Mouse (Mus musculus) testis, adult 2 months (tissue): ENCODE measurements around the gene Ninj1. TPM values are rescaled to one million over a fixed set of nuclear protein-coding genes. Genes with fewer than 3 reads are reported as not detected.

ENCODE experiments used
- H3K27ac ChIP-seq: fragments of 200-500 bp; 2 replicates; pipeline ENCODE4 v1.5.1; 2012; ENCODE audit warnings: low read depth, low read length; ENCODE audit not compliant: control insufficient read depth, insufficient read depth
- H3K27me3 ChIP-seq: fragments of 200-500 bp; 2 replicates; pipeline ENCODE4 v1.6.1; 2012; ENCODE audit warnings: mild to moderate bottlenecking, low read length, moderate library complexity; ENCODE audit not compliant: control insufficient read depth, insufficient read depth
- H3K36me3 ChIP-seq: fragments of 200-500 bp; 2 replicates; pipeline ENCODE4 v1.6.1; 2012; ENCODE audit warnings: mild to moderate bottlenecking, low read length; ENCODE audit not compliant: control insufficient read depth, insufficient read depth
- H3K4me1 ChIP-seq: fragments of 200-500 bp; 2 replicates; pipeline ENCODE4 v1.6.1; 2012; ENCODE audit warnings: low read length; ENCODE audit not compliant: control insufficient read depth, insufficient read depth
- H3K4me3 ChIP-seq: fragments of 200-500 bp; 2 replicates; pipeline ENCODE4 v1.5.1; 2012; ENCODE audit warnings: low read depth, mild to moderate bottlenecking, low read length, moderate library complexity, mixed read lengths; ENCODE audit not compliant: control insufficient read depth
- CTCF ChIP-seq: fragments of 200-500 bp; IDR thresholded peaks from 2 replicates; pipeline ENCODE4 v1.5.1; 2012; ENCODE audit warnings: low read depth, mild to moderate bottlenecking, inconsistent platforms, low read length, moderate library complexity; ENCODE audit not compliant: control insufficient read depth, insufficient read depth, insufficient replicate concordance
- POLR2A ChIP-seq: fragments of 200-500 bp; IDR thresholded peaks from 2 replicates; pipeline ENCODE4 v1.6.1; 2012; ENCODE audit warnings: low read depth, mild to moderate bottlenecking, inconsistent platforms, low read length, moderate library complexity; ENCODE audit not compliant: control insufficient read depth
- polyA plus RNA-seq: library from polyadenylated mRNA; depleted of rRNA; stranded (reverse); fragments of >200 nt; gene quantifications from 2 replicates; pipeline ENCODE4 v1.2.3, GENCODE M21; 2012; rRNA removed

Ninj1 gene
- polyA plus RNA-seq = 30.9 and 41.5 TPM in 2 replicates

DNA sequence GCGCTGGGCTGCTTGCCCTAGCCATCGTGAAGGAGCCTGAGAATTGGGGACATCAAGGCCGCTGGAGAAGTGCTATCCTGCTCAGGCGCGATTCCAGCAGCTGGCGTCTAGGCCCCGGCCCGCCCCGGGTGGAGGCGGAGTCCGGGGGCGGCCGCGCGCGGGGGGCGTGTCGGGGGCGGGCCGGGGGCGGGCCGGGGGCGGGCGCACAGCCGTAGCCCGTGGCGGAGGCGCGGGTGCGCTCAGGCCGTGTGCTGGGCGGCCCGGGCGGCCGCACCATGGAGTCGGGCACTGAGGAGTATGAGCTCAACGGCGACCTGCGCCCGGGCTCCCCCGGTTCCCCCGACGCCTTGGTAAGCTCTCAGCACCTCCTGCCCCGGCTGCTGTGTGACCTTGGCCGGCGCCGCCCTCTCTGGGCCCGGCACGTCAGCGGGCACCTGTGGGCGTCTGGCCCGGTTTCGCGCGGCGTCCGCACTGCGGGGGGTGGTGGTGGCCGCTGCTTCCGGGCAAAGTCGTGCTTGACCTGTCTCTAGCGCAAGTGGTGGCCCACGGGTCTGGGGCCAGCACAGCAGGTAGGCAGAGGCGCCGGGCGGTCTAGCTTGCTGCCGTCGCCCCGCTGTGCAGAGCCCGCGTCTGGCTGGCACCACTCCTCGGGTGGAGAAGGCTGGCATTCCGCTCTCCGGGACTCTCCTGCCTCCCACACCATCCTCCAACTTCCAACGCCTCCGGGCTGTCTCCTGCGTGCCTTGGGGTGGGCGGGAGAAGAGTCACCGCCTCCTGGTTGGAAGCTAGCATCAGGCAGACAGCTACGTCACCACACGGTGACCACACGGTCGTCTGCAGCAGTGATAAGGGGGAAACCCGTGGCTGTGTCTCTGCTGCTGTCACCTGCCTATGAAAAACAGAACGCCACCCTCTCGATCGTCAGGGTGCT is at the start of gene Ninj1:
Ninj1 (plus strand) TSS at position 198 of the 931 bp plus-strand sequence.
- TF ChIP-seq CTCF (no peak), POLR2A (peak; percentile 80)
- no peaks in the 10 kb centered on the region for H3K36me3 ChIP-seq
- H3K27me3 ChIP-seq = no peaks in the 10 kb centered on the region
- H3K4me3 ChIP-seq = peak within 1 kb of the TSS; percentile 71
- peak within 1 kb of the TSS; percentile 67 for H3K27ac ChIP-seq
- H3K4me1 ChIP-seq = peaks cover 12% of the 10 kb centered on the region

DNA sequence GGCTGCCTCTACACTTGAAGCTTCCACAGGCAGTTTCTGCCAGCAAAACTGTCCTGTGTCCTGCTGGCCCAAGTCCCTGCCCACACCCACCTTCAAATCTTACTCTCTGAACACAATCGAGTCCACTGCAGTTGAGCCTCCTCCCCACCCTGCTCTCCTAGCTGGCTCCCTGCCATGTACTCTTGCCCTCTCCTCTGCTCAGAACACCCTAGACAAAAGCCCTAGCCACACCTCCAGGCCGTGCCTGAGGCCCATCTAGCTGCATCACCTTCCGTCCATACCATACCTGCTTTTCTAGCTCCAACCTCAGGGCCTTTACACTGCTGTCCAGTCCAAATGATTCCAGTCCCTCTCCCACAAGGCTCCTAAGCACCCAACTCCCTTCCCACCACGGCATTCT is 46.7 kb upstream of the Ninj1 start:
- no peaks in the 10 kb centered on the region for H3K4me1 ChIP-seq
- TF ChIP-seq POLR2A (no peak), CTCF (no peak)
- no peaks in the 10 kb centered on the region for H3K36me3 ChIP-seq
- H3K4me3 ChIP-seq = no peak overlapping the region
- no peak overlapping the region for H3K27ac ChIP-seq
- no peaks in the 10 kb centered on the region for H3K27me3 ChIP-seq

DNA sequence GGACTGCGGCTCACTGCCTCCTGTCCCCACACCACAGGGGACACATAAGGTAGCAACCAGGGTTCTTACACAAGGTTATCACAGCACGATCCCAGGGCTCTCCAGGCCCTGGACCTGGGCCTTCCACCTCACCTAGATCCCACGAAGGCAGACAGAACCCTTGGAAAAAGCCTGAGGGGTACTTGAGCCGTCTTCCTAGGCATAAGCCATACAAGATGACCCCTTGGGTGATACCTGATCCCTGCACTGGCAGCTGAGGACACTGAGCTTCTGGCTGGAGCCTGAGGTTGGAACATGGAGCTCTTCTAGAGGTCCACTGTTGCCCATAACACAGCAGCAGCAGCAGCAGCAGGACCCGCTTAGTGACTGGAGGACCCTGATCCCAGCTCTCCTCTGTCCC is 44.9 kb upstream of the Ninj1 start:
- no peak for TF ChIP-seq CTCF
- TF ChIP-seq POLR2A = no peak

DNA sequence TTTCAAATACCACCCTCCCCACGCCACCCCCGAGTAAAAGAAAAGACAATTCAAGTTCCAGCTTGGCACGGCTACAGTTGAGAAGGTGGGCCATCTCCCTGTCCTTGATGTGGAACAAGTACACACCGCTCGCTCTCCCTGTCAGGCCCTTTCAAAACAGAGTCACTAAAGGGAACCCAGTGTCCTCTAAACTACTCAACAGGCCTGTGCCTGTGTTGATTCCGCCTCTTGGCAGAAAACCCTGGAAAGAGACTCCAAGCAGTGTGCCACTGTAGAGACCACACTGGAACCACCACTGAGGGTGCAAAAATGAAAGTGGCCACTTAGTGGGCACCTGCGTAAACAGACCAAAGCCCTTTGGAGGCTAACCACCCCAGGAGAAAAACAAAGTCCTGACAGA is 44.0 kb upstream of the Ninj1 start:
- H3K27me3 ChIP-seq = no peaks in the 10 kb centered on the region; the same call in none of the 2 replicates
- H3K36me3 ChIP-seq = no peaks in the 10 kb centered on the region
- H3K4me1 ChIP-seq = peaks cover 22% of the 10 kb centered on the region
- H3K27ac ChIP-seq = no peak overlapping the region
- no peak overlapping the region for H3K4me3 ChIP-seq
- TF ChIP-seq POLR2A (no peak), CTCF (no peak)

More for the DNA sequence above, 44.9 kb upstream of the Ninj1 start:
- Histone ChIP-seq H3K27me3 (no peaks in the 10 kb centered on the region; the same call in 1 of the 2 replicates), H3K27ac (no peak overlapping the region), H3K4me3 (no peak overlapping the region), H3K36me3 (no peaks in the 10 kb centered on the region), H3K4me1 (peaks cover 13% of the 10 kb centered on the region)

DNA sequence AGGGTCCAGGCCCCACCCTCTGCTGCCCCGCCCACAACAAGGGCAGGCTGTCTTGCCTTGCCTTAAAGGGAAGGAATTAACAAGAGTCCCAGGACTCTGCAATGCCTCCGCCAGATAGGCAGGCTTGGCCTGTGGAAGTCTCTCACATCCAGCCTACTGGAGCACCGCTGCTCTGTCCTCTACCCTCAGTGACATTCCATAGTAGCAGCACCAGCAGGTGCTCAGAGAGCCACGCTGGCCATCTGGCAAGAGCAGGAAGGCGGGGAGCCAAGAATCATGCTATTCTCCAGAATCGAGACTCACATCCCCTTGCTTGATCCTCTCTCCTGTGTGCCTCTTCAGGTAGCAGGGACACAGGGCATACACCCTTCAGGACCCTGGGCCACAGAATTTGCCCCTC is 42.8 kb upstream of the Ninj1 start:
- H3K4me1 ChIP-seq = peaks cover 23% of the 10 kb centered on the region
- H3K27me3 ChIP-seq = no peaks in the 10 kb centered on the region; the same call in none of the 2 replicates
- H3K4me3 ChIP-seq = no peak overlapping the region
- no peak overlapping the region for H3K27ac ChIP-seq
- H3K36me3 ChIP-seq = no peaks in the 10 kb centered on the region
- no peak for TF ChIP-seq CTCF
- no peak for TF ChIP-seq POLR2A

DNA sequence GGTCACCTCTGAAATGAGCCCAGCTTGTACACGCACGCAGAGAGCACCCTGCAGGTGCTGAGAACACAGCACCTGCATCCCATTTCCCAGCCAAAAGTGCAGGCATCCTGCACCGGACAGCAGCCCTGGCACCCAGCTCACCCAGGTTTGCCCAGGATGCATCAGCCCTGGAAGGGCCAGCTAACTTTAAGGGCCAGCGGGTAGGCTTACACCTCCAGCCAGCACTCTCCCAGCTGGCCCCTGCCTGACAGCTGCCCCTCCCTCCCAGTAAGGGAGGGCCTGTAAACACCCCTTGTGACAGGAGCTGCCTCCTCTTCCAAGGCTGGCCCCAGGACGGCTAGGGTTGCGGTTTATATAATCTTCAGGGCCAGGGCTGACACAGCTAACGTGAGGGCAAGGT is 41.9 kb upstream of the Ninj1 start:
- TF ChIP-seq CTCF = no peak
- TF ChIP-seq POLR2A = no peak
- Histone ChIP-seq H3K27ac (no peak overlapping the region), H3K27me3 (no peaks in the 10 kb centered on the region; the same call in none of the 2 replicates), H3K4me1 (peaks cover 23% of the 10 kb centered on the region), H3K4me3 (no peak overlapping the region), H3K36me3 (no peaks in the 10 kb centered on the region)

DNA sequence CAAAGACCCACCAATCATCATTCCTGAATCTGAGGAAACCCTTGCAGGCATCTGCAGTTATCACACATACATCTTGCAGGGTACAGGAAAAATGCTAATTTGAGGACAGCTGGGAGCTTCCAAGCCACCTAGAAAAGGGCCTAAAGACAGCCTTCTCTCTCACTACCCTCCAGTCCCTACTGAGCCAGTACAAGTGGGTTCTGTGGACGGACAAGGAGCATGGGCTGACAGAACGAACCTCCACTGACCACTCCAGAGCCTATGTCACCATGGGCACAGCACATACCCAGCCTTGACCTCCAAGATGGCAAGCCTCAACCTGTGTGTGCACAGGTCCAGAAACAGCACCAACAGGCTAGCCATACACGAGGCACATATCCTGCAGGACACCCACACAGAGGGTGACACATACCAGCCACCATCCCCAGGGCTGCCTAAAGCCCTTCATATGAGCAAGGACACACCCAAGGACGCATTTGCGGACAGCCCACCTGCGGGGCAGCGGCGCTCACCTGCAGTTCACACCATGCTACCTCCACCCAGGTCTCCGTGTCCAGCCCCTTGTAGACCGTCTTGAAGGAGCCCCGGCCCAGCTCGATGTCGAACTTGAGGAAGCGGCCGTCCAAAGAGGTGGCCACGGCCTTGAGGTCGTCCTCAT is 41.1 kb upstream of the Ninj1 start:
- TF ChIP-seq CTCF = no peak
- TF ChIP-seq POLR2A = no peak
- Histone ChIP-seq H3K36me3 (no peaks in the 10 kb centered on the region), H3K27ac (no peak overlapping the region), H3K4me3 (no peak overlapping the region; the same call in 1 of the 2 replicates), H3K4me1 (peaks cover 23% of the 10 kb centered on the region), H3K27me3 (no peaks in the 10 kb centered on the region; the same call in none of the 2 replicates)
